Mouse (Mus musculus) heart, postnatal 0 days (tissue): Measurements from ENCODE around the gene Jmjd1c.

ENCODE experiments used
- CTCF ChIP-seq: IDR thresholded peaks from 2 replicates; pipeline ENCODE4 v1.5.1; 2016; ENCODE audit warnings: antibody characterized with exemption, control low read depth, low read depth
- EP300 ChIP-seq: IDR thresholded peaks from 2 replicates; pipeline ENCODE4 v1.6.1; 2016; ENCODE audit warnings: antibody characterized with exemption, low read depth

DNA sequence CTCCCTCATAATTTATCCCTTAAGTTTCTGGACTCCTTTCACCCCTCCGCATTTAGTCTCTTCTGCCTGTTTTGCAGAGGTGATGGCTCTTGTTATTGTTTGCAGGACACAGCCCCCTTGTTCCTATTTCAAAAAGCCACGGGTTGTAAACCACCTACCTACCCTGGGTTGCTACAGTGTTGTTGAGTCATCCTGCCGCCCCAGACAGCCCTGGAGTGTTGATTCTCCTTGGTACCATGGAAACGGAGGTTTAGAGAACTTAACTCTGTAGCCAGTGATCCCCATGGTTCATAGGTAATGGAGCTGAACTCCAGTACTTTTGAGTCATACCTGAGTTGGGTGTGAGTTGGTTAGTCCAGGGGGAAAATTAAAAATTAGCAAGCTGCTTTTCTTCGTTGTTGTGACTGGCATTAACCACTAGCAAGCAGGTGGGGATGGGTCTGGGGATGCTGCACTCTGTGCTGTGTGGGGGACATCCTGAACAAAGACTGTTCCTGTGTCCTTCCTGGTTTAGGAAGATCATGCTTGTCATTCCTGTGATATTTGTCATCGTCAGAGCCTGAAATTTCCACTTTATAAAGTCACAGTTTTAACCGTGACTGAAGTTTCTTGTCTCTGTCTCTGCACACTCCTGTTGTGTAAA is 2.6 kb downstream of the Jmjd1c start:
- TF ChIP-seq CTCF: no peak
- no peak for TF ChIP-seq EP300
